Mouse (Mus musculus) cortical plate, adult 2 months (tissue): ENCODE data around the gene Gng3.

Experiments used
- CTCF ChIP-seq: fragments of 200-500 bp; IDR thresholded peaks from 2 replicates; pipeline ENCODE4 v1.5.1; 2011; ENCODE audit warnings: mild to moderate bottlenecking, control low read depth, low read length; ENCODE audit not compliant: insufficient read depth; ENCODE audit errors: extremely low read depth
- POLR2A ChIP-seq: fragments of 200-500 bp; IDR thresholded peaks from 2 replicates; pipeline ENCODE4 v1.6.1; 2011; ENCODE audit warnings: mild to moderate bottlenecking, low read length, control low read depth; ENCODE audit not compliant: insufficient read depth; ENCODE audit errors: extremely low read depth

- TF ChIP-seq POLR2A (no peak), CTCF (no peak)
Observed at GRCm38 (mm10) chr19:8803204-8803780, 35.7 kb downstream of the Gng3 start.
